In genomic region chr5:139603535-139603934, GRCm38 (mm10) we compare ENCODE assay signal across 20 mouse cellular contexts.
"Had no signal": no experiment of that assay in that cellular context is flagged by ENCODE, and none has a peak within 500 bp of the region (broad histone marks: within the 10 kb centered on the region; RNA-seq: fewer than 3 reads in every experiment).

No protein-coding gene starts in this region.

- DNase-seq: kidney, adult 18-20 months; kidney, adult 9 months; kidney, postnatal 10 days; layer of hippocampus, adult 9-11 months; liver, postnatal 0 days; lung, embryonic 14.5 days; midbrain, embryonic 14.5 days; retina, postnatal 1 day; thymus, adult 18-20 months; thymus, postnatal 4 days had no signal

- H3K9ac ChIP-seq: limb, embryonic 12.5 days; limb, embryonic 15.5 days; liver, embryonic 14.5 days; liver, postnatal 0 days; lung, embryonic 14.5 days; neural tube, embryonic 15.5 days had no signal

- H3K4me3 ChIP-seq: layer of hippocampus, adult 2 months; limb, embryonic 12.5 days; limb, embryonic 15.5 days; neural tube, embryonic 12.5 days; neural tube, embryonic 15.5 days had no signal

- H3K36me3 ChIP-seq: limb, embryonic 12.5 days; limb, embryonic 15.5 days; neural tube, embryonic 12.5 days; neural tube, embryonic 15.5 days had no signal

- ATAC-seq: intestine, embryonic 16.5 days; liver, postnatal 0 days; lung, postnatal 0 days had no signal

- H3K4me2 ChIP-seq: limb, embryonic 12.5 days; limb, embryonic 15.5 days; liver, embryonic 11.5 days; lung, embryonic 14.5 days; neural tube, embryonic 12.5 days; neural tube, embryonic 15.5 days had no signal

- H3K9me3 ChIP-seq: limb, embryonic 12.5 days; limb, embryonic 15.5 days; neural tube, embryonic 12.5 days; neural tube, embryonic 15.5 days had no signal

- H3K27ac ChIP-seq: layer of hippocampus, adult 2 months; limb, embryonic 12.5 days; limb, embryonic 15.5 days; liver, embryonic 14.5 days; macrophage; neural tube, embryonic 12.5 days; neural tube, embryonic 15.5 days had no signal
